ENCODE assay signal across 8 mouse cellular contexts in genomic region chr15:77245418-77246365, GRCm38 (mm10).
DNase-seq lines count a peak whose midpoint lies in the region; ATAC-seq and TF ChIP-seq lines count a peak whose summit lies in the region.

No protein-coding gene starts in this region.

- H3K9ac ChIP-seq in hindbrain, postnatal 0 days (replicated peaks; ENCODE audit: low read length) = peak overlapping the region; percentile 13
- H3K9ac ChIP-seq in midbrain, embryonic 16.5 days (ENCODE audit: low read depth, low read length) = peak overlapping the region; percentile 72

- WGBS in hindbrain, postnatal 0 days = 6% methylated on average over 11 of the region's 11 CpGs
- 9% methylated on average over 11 of the region's 11 CpGs for WGBS in midbrain, embryonic 16.5 days

- ATAC-seq in hindbrain, postnatal 0 days = peak; percentile 97
- ATAC-seq in midbrain, embryonic 16.5 days = peak; percentile 97

- H3K27me3 ChIP-seq in hindbrain, postnatal 0 days (ENCODE audit: insufficient read depth, low read length) = no peaks in the 10 kb centered on the region
- no peaks in the 10 kb centered on the region for H3K27me3 ChIP-seq in midbrain, embryonic 16.5 days (ENCODE audit: control insufficient read depth, insufficient read depth, low read depth, low read length)

- H3K4me1 ChIP-seq in hindbrain, postnatal 0 days (ENCODE audit: insufficient read depth, low read length) = peaks cover 19% of the 10 kb centered on the region
- H3K4me1 ChIP-seq in midbrain, embryonic 16.5 days (ENCODE audit: control insufficient read depth, insufficient read depth, low read length) = peaks cover 35% of the 10 kb centered on the region

- peak; percentile 70 for DNase-seq in MN1 (ENCODE audit: low spot score)
- peak; percentile 79 for DNase-seq in cerebellum, adult 8-10 months
- peak; percentile 92 to 94 for DNase-seq in frontal cortex, adult 2 months (ENCODE audit: extremely low spot score in 1 of 2, low spot score in 1 of 2)
- DNase-seq in hindbrain, postnatal 0 days (ENCODE audit: low spot score) = peak; percentile 89
- peak; percentile 61 to 94 for DNase-seq in left cerebral cortex, adult 8-10 months (ENCODE audit: low spot score in 2 of 2)
- DNase-seq in spleen, postnatal 4 days (ENCODE audit: low spot score in 2 of 2) = no peak
- DNase-seq in thymus, postnatal 0 days (ENCODE audit: low spot score) = no peak

- peak overlapping the region; percentile 89 for H3K27ac ChIP-seq in hindbrain, postnatal 0 days
- H3K27ac ChIP-seq in midbrain, embryonic 16.5 days (ENCODE audit: low read length) = peak overlapping the region; percentile 92

- peak overlapping the region; percentile 36 for H3K4me3 ChIP-seq in hindbrain, postnatal 0 days (ENCODE audit: low read length)
- H3K4me3 ChIP-seq in midbrain, embryonic 16.5 days (ENCODE audit: low read depth, low read length) = peak overlapping the region; percentile 47

- H3K4me2 ChIP-seq in hindbrain, postnatal 0 days (ENCODE audit: low read depth, low read length) = peak overlapping the region; percentile 57
- H3K4me2 ChIP-seq in midbrain, embryonic 16.5 days (ENCODE audit: low read length) = peak overlapping the region; percentile 69

- no peaks in the 10 kb centered on the region for H3K9me3 ChIP-seq in hindbrain, postnatal 0 days (ENCODE audit: low read length)
- no peaks in the 10 kb centered on the region for H3K9me3 ChIP-seq in midbrain, embryonic 16.5 days (replicated peaks; ENCODE audit: control insufficient read depth, low read length, poor library complexity, severe bottlenecking)

- no peak for TF ChIP-seq CTCF in hindbrain, postnatal 0 days (IDR thresholded peaks at IDR 0.05; ENCODE audit: low read depth)

- H3K36me3 ChIP-seq in hindbrain, postnatal 0 days (ENCODE audit: insufficient read depth, low read length) = no peaks in the 10 kb centered on the region
- no peaks in the 10 kb centered on the region for H3K36me3 ChIP-seq in midbrain, embryonic 16.5 days (ENCODE audit: control insufficient read depth, insufficient read depth, low read length)

Comparison
In these comparisons a context has a peak if more than half of its experiments do, and no peak if none do; other contexts are left out.
1. DNase-seq: peak in MN1 (single experiment), cerebellum, adult 8-10 months (single experiment), frontal cortex, adult 2 months (2 of 2), hindbrain, postnatal 0 days (single experiment) and left cerebral cortex, adult 8-10 months (2 of 2); none in spleen, postnatal 4 days (0 of 2) and thymus, postnatal 0 days (single experiment).